Comparison of ENCODE assay signal across 8 mouse cellular contexts in the genomic region with DNA sequence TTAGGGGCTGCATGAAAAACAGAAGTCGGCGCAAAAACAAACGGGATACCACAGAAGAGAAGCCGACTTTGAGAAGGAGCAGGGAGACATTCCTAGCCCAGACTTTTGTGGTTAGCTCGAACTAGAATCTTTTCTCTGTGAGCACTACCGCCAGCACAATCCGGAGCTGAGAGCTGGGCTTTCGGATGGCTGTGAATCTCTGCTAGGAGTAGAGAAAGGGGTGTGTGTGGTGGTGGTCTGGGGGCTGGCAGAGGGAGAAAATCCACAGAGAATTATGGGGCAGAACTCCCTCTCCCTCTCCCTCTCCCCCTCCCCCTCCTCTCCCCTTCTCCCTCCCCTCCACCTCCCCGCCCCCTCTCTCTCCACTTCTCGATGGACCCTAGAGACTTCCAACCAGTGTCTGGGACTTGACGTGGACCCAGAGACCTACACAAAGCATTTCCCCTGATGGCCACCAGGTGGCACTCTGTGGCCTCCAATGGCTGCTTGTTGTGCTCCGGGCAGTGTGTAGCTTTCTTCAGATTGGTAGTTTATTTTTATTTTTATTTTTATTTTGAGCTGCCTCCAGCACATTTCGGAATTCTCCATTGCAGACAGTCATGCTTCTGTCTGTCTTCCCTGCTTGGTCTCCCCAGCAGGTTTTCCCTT. TPM values are rescaled to one million over a fixed set of nuclear protein-coding genes. Genes with fewer than 3 reads are reported as not detected.
DNase-seq lines count a peak whose midpoint lies in the region; ATAC-seq and TF ChIP-seq lines count a peak whose summit lies in the region.

No protein-coding gene starts in this region.

- TF ChIP-seq POLR2A in brain, embryonic 14.5 days (IDR thresholded peaks at IDR 0.05; ENCODE audit: borderline replicate concordance, extremely low read depth, insufficient read depth, insufficient read length, poor library complexity, severe bottlenecking): no peak

- 43% methylated on average over 11 of the region's 13 CpGs for WGBS in forebrain, embryonic 11.5 days

- no peak overlapping the region; the same call in 1 of the 2 replicates for H3K9ac ChIP-seq in forebrain, embryonic 11.5 days (ENCODE audit: low read length)

- H3K27me3 ChIP-seq in forebrain, embryonic 11.5 days (ENCODE audit: control insufficient read depth, insufficient read depth, low read length): no peaks in the 10 kb centered on the region

- no peaks in the 10 kb centered on the region for H3K9me3 ChIP-seq in forebrain, embryonic 11.5 days (ENCODE audit: control insufficient read depth, low read length)

- H3K36me3 ChIP-seq in forebrain, embryonic 11.5 days (ENCODE audit: control insufficient read depth, insufficient read depth, low read length): no peaks in the 10 kb centered on the region

- TF ChIP-seq CTCF in brain, embryonic 14.5 days (IDR thresholded peaks at IDR 0.05; ENCODE audit: borderline replicate concordance, extremely low read depth, insufficient read depth, insufficient read length): peak; percentile 98

- H3K4me2 ChIP-seq in forebrain, embryonic 11.5 days (ENCODE audit: low read depth, low read length, severe bottlenecking): no peak overlapping the region

- peaks cover 5% of the 10 kb centered on the region; the same call in 1 of the 2 replicates for H3K4me1 ChIP-seq in forebrain, embryonic 11.5 days (replicated peaks; ENCODE audit: control insufficient read depth, insufficient read depth, low read length)

- peak; percentile 86 for DNase-seq in ES-CJ7 (ENCODE audit: low read depth, low spot score)
- DNase-seq in brain, embryonic 14.5 days (ENCODE audit: low read depth): peak; percentile 88
- DNase-seq in forebrain, embryonic 11.5 days (ENCODE audit: low spot score): peak; percentile 88
- peak; percentile 74 to 80 for DNase-seq in heart, postnatal 36 days
- peak; percentile 77 for DNase-seq in layer of hippocampus, adult 9-11 months
- DNase-seq in lung, postnatal 4 days: peak; percentile 78 to 85
- peak; percentile 86 to 89 for DNase-seq in right cerebral cortex, adult 2 months (ENCODE audit: low spot score in 2 of 2)
- peak; percentile 80 for DNase-seq in urinary bladder, postnatal 14 days (ENCODE audit: low spot score)

- H3K4me3 ChIP-seq in forebrain, embryonic 11.5 days (ENCODE audit: low read depth, low read length): no peak overlapping the region

- intact Hi-C loops in heart, postnatal 36 days (cut with DNase I): loop anchor here (1.0 to 5.0 kb wide), 3 partner anchors 48 to 268 kb away; no protein-coding TSS in a partner anchor

- ATAC-seq in forebrain, embryonic 11.5 days (replicated peaks; ENCODE audit: low FRiP score): peak; percentile 69

- no peak overlapping the region for H3K27ac ChIP-seq in forebrain, embryonic 11.5 days (ENCODE audit: low read depth, low read length)

RNA-seq across cellular contexts. Expression of a gene that starts 20.5 kb away (rescaled TPM):
- polyA plus RNA-seq in brain, embryonic 14.5 days (2012; rRNA removed): 310 and 373 TPM in 2 replicates
- 406 and 408 TPM in 2 replicates for polyA plus RNA-seq in forebrain, embryonic 11.5 days (2014; fragmentation: Nextera tagmentation; extraction: Ambion mirVana)
- total RNA-seq in heart, postnatal 36 days (2021): 10 to 100 TPM; 77.6 to 87.2 TPM
